Mouse (Mus musculus) kidney, postnatal 0 days (tissue): ENCODE data around the gene Tmprss3. TPM values are rescaled to one million over a fixed set of nuclear protein-coding genes. Genes with fewer than 3 reads are reported as not detected.
A peak's percentile ranks its signal among the peaks of the same experiment; 100 is the strongest.

Experiments used
- ATAC-seq: fragments of 200-750 bp; cut with Nextera tagmentation; replicated peaks from 2 replicates; pipeline ENCODE4 v1.8.0; 2017; ENCODE audit warnings: low read depth, moderate number of reproducible peaks, moderate TSS enrichment, moderate library complexity; ENCODE audit not compliant: low FRiP score
- DNase-seq: peaks from one replicate; pipeline ENCODE4 v3.0.0-alpha.2; 2016; ENCODE audit warnings: low spot score
- H3K27ac ChIP-seq: fragments of 300-500 bp; sonication (generic); 2 replicates; pipeline ENCODE4 v1.5.1; 2014; ENCODE audit warnings: mild to moderate bottlenecking
- H3K27me3 ChIP-seq: fragments of 300-500 bp; sonication (generic); 2 replicates; pipeline ENCODE4 v1.6.1; 2014; ENCODE audit warnings: low read length, mixed read lengths; ENCODE audit not compliant: insufficient read depth
- H3K36me3 ChIP-seq: fragments of 300-500 bp; sonication (generic); 2 replicates; pipeline ENCODE4 v1.6.1; 2014; ENCODE audit warnings: low read length, mixed read lengths; ENCODE audit not compliant: insufficient read depth
- H3K4me1 ChIP-seq: fragments of 300-500 bp; sonication (generic); replicated peaks from 2 replicates; pipeline ENCODE4 v1.6.1; 2014; ENCODE audit warnings: antibody characterized with exemption, low read length, mixed read lengths; ENCODE audit not compliant: insufficient read depth
- H3K4me2 ChIP-seq: fragments of 300-500 bp; sonication (generic); 2 replicates; pipeline ENCODE4 v1.6.1; 2014; ENCODE audit warnings: mild to moderate bottlenecking, low read length, moderate library complexity, mixed read lengths
- H3K4me3 ChIP-seq: fragments of 300-500 bp; sonication (generic); replicated peaks from 2 replicates; pipeline ENCODE4 v1.5.1; 2014; ENCODE audit warnings: low read depth, low read length
- H3K9ac ChIP-seq: fragments of 300-500 bp; sonication (generic); 2 replicates; pipeline ENCODE4 v1.6.1; 2014; ENCODE audit warnings: low read depth, low read length
- H3K9me3 ChIP-seq: fragments of 300-500 bp; sonication (generic); replicated peaks from 2 replicates; pipeline ENCODE4 v1.6.1; 2016; ENCODE audit warnings: low read length, inconsistent platforms, mixed read lengths
- CTCF ChIP-seq: IDR thresholded peaks from 2 replicates; pipeline ENCODE4 v1.5.1; 2016; ENCODE audit warnings: antibody characterized with exemption, low read depth, mild to moderate bottlenecking, moderate library complexity
- WGBS: fragments of 180-500 bp; shearing (Covaris S2); extraction: QIAGEN DNeasy Blood & Tissue Kit; methylation state at CpG from one replicate; pipeline ENCODE4 v1.1.7; 2014; 5-methylcytosine and 5-hydroxymethylcytosine counted together
- polyA plus RNA-seq: library from polyadenylated mRNA; unstranded; fragments of >200 nt; fragmentation: Nextera tagmentation; extraction: Ambion mirVana; gene quantifications from 2 replicates; pipeline ENCODE4 v1.2.1, GENCODE M21; 2015

The Tmprss3 gene
- polyA plus RNA-seq, 1 experiment from 2014 or later = 0.05 TPM

DNA sequence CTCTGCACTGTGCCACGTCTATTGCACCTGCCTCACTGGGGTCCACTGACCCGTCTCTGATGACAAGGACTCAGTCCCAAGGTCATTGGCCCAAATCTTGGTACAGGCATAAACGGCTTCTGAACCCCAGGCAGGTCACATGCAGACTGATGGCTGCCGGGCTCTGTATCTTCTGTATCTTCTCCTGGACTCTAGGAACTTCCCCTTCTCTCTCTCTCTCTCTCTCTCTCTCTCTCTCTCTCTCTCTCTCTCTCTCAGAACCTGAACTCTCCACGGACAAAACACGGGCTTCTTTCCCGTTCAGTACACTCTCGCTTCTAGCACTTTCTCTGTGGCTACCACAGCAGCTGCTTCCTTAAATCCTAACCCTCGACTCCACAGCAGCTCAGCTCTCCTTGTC lies 52.8 kb downstream of the Tmprss3 start:
- Histone ChIP-seq H3K4me2 (no peak overlapping the region), H3K9ac (no peak overlapping the region), H3K4me1 (no peaks in the 10 kb centered on the region), H3K4me3 (no peak overlapping the region), H3K9me3 (no peaks in the 10 kb centered on the region), H3K27me3 (no peaks in the 10 kb centered on the region), H3K36me3 (no peaks in the 10 kb centered on the region), H3K27ac (no peak overlapping the region)
- DNase-seq (no peak), ATAC-seq (no peak)
- 81% methylated on average over 9 of the region's 9 CpGs for WGBS
- TF ChIP-seq CTCF = no peak

DNA sequence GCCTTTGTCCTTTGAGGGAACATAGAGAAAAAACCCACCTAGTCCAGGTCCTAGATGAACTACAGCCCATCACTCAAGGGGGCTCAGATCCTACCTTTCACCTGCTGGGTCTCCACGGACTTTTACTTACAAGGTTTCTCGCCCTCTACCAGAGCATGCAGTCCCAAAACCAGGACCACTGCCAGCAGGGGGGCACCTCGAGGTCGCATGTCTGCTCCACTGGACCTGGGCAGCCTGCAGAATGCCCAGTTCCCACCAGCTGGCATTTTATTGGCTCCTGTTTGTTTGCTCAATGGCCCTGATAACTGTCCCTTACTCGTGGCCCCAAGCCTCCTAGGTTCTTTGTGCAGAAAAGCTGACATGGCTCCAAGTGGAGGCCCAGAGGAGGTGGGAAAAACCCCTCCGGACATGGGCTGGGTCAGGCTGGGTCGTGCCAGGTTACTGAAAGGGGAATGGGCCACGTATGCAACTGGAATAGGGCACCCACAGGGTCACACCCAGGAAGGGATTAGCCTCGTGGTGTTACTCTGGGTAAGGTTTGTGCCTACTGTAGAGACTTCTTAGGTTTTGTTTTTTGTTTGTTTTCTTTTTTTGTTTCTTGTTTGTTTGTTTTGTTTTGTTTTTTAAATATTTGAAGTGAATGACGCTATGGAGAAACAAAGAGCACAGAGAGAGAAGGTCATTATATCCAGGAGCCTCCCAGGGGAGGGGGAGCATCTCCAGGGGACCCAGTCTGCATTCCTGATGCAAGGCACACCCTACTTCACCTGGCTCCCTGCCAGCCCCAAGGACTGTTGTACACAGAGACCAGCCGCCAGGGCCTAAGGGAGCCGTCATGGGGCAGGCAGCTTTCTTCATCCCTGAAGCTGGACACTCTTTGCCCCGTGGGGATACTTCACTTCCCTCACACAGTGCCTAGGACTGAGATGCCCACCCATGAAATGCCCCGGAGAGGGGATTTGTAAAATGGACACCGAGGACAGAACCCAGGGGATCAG lies 54.4 kb downstream of the Tmprss3 start, which contains the start of gene Tff2:
Tff2 (minus strand) TSS at position 243 of the 998 bp plus-strand sequence.
- no peaks in the 10 kb centered on the region for H3K27me3 ChIP-seq
- no peaks in the 10 kb centered on the region for H3K9me3 ChIP-seq
- no peak within 1 kb of the TSS for H3K27ac ChIP-seq
- no peaks in the 10 kb centered on the region for H3K4me1 ChIP-seq
- ATAC-seq (no peak; the same call in 1 of the 2 replicates), DNase-seq (peak; percentile 25)
- no peak within 1 kb of the TSS for H3K9ac ChIP-seq
- peak; percentile 20; the same call in 1 of the 2 replicates for TF ChIP-seq CTCF
- H3K4me2 ChIP-seq = no peak within 1 kb of the TSS
- H3K4me3 ChIP-seq = no peak within 1 kb of the TSS
- H3K36me3 ChIP-seq = no peaks in the 10 kb centered on the region
- WGBS = 60% methylated on average over 15 of the region's 15 CpGs

GRCm38 (mm10) chr17:31142116-31142515 lies 56.7 kb downstream of the Tmprss3 start:
- WGBS = 92% methylated on average over 7 of the region's 7 CpGs
- ATAC-seq (no peak), DNase-seq (no peak)
- H3K9me3 ChIP-seq = no peaks in the 10 kb centered on the region
- no peak overlapping the region for H3K9ac ChIP-seq
- no peak overlapping the region for H3K4me2 ChIP-seq
- no peak for TF ChIP-seq CTCF
- H3K27ac ChIP-seq = no peak overlapping the region
- no peaks in the 10 kb centered on the region for H3K27me3 ChIP-seq
- no peaks in the 10 kb centered on the region for H3K36me3 ChIP-seq
- H3K4me3 ChIP-seq = no peak overlapping the region
- no peaks in the 10 kb centered on the region for H3K4me1 ChIP-seq

- WGBS = 11% methylated on average over 5 of the region's 5 CpGs
- peak; percentile 83 for DNase-seq
- no peaks in the 10 kb centered on the region for H3K27me3 ChIP-seq
- no peaks in the 10 kb centered on the region for H3K4me1 ChIP-seq
- H3K9me3 ChIP-seq = no peaks in the 10 kb centered on the region
- no peak overlapping the region for H3K9ac ChIP-seq
- TF ChIP-seq CTCF = peak; percentile 87
- H3K27ac ChIP-seq = no peak overlapping the region
- no peak for ATAC-seq
- H3K4me2 ChIP-seq = no peak overlapping the region
- no peak overlapping the region for H3K4me3 ChIP-seq
- no peaks in the 10 kb centered on the region for H3K36me3 ChIP-seq
Observed at GRCm38 (mm10) chr17:31138398-31138797, 60.4 kb downstream of the Tmprss3 start.

GRCm38 (mm10) chr17:31136821-31137220 lies 62.0 kb downstream of the Tmprss3 start:
- WGBS = 80% methylated on average over 1 of the region's 1 CpGs
- TF ChIP-seq CTCF = no peak
- Histone ChIP-seq H3K4me3 (no peak overlapping the region), H3K4me1 (no peaks in the 10 kb centered on the region), H3K27me3 (no peaks in the 10 kb centered on the region), H3K9ac (no peak overlapping the region), H3K9me3 (no peaks in the 10 kb centered on the region), H3K4me2 (no peak overlapping the region), H3K36me3 (no peaks in the 10 kb centered on the region), H3K27ac (no peak overlapping the region)
- ATAC-seq (no peak), DNase-seq (no peak)

- ATAC-seq (no peak), DNase-seq (no peak)
- TF ChIP-seq CTCF = no peak
- no peak overlapping the region for H3K9ac ChIP-seq
- no peaks in the 10 kb centered on the region for H3K36me3 ChIP-seq
- no peaks in the 10 kb centered on the region for H3K9me3 ChIP-seq
- no peaks in the 10 kb centered on the region for H3K4me1 ChIP-seq
- H3K4me3 ChIP-seq = no peak overlapping the region
- WGBS = 54% methylated on average over 3 of the region's 3 CpGs
- no peak overlapping the region for H3K4me2 ChIP-seq
- no peak overlapping the region for H3K27ac ChIP-seq
- H3K27me3 ChIP-seq = no peaks in the 10 kb centered on the region
Observed at GRCm38 (mm10) chr17:31136291-31136690, 62.5 kb downstream of the Tmprss3 start.
